Mouse (Mus musculus) midbrain, postnatal 0 days (tissue): ENCODE data around the gene Stac2. TPM values are rescaled to one million over a fixed set of nuclear protein-coding genes. Genes with fewer than 3 reads are reported as not detected.

Source experiments
- ATAC-seq: fragments of 200-750 bp; cut with Nextera tagmentation; 2 replicates; pipeline ENCODE4 v1.8.0; 2017; ENCODE audit warnings: moderate number of reproducible peaks, mild to moderate bottlenecking, moderate TSS enrichment, moderate library complexity; ENCODE audit not compliant: low FRiP score
- DNase-seq: peaks from one replicate; pipeline ENCODE4 v3.0.0-alpha.2; 2015; ENCODE audit warnings: low spot score
- H3K27ac ChIP-seq: fragments of 300-500 bp; sonication (generic); 2 replicates; pipeline ENCODE4 v1.5.1; 2014; ENCODE audit warnings: low read depth, mild to moderate bottlenecking, low read length, mixed read lengths
- H3K27me3 ChIP-seq: fragments of 300-500 bp; sonication (generic); 2 replicates; pipeline ENCODE4 v1.6.1; 2014; ENCODE audit warnings: low read length, control low read depth, mixed read lengths; ENCODE audit not compliant: insufficient read depth
- H3K36me3 ChIP-seq: fragments of 300-500 bp; sonication (generic); 2 replicates; pipeline ENCODE4 v1.6.1; 2014; ENCODE audit warnings: low read length, control low read depth, mixed read lengths; ENCODE audit not compliant: insufficient read depth
- H3K4me1 ChIP-seq: fragments of 300-500 bp; sonication (generic); 2 replicates; pipeline ENCODE4 v1.6.1; 2014; ENCODE audit warnings: mild to moderate bottlenecking, control low read depth, antibody characterized with exemption, low read length, mixed read lengths; ENCODE audit not compliant: insufficient read depth
- H3K4me2 ChIP-seq: fragments of 300-500 bp; sonication (generic); 2 replicates; pipeline ENCODE4 v1.6.1; 2014; ENCODE audit warnings: low read depth, mild to moderate bottlenecking, low read length, mixed read lengths; ENCODE audit not compliant: poor library complexity, severe bottlenecking
- H3K4me3 ChIP-seq: fragments of 300-500 bp; sonication (generic); 2 replicates; pipeline ENCODE4 v1.5.1; 2014; ENCODE audit warnings: low read depth, mild to moderate bottlenecking, low read length, moderate library complexity
- H3K9ac ChIP-seq: fragments of 300-500 bp; sonication (generic); replicated peaks from 2 replicates; pipeline ENCODE4 v1.6.1; 2014; ENCODE audit warnings: mild to moderate bottlenecking, low read length, moderate library complexity, mixed read lengths; ENCODE audit not compliant: poor library complexity, severe bottlenecking
- H3K9me3 ChIP-seq: fragments of 300-500 bp; sonication (generic); 2 replicates; pipeline ENCODE4 v1.6.1; 2016; ENCODE audit warnings: low read length, control low read depth
- CTCF ChIP-seq: IDR thresholded peaks from 2 replicates; pipeline ENCODE4 v1.5.1; 2016; ENCODE audit warnings: antibody characterized with exemption, mild to moderate bottlenecking
- WGBS: fragments of 180-500 bp; shearing (Covaris S2); extraction: QIAGEN DNeasy Blood & Tissue Kit; methylation state at CpG from one replicate; pipeline ENCODE4 v1.1.7; 2014; 5-methylcytosine and 5-hydroxymethylcytosine counted together
- polyA plus RNA-seq: library from polyadenylated mRNA; unstranded; fragments of >200 nt; fragmentation: Nextera tagmentation; extraction: Ambion mirVana; gene quantifications from 2 replicates; pipeline ENCODE4 v1.2.1, GENCODE M21; 2015
- total RNA-seq: library from RNA; depleted of rRNA; stranded (reverse); fragments of >200 nt; gene quantifications from 2 replicates; pipeline ENCODE4 v1.2.3, GENCODE M21; 2014

The Stac2 gene
- total and polyA plus RNA-seq, 2 experiments from 2014 or later = 3.5 to 8.3 TPM

GRCm38 (mm10) chr11:98003171-98003671 is 50.0 kb downstream of the Stac2 start:
- no peaks in the 10 kb centered on the region for H3K9me3 ChIP-seq
- WGBS = 47% methylated on average over 17 of the region's 17 CpGs
- TF ChIP-seq CTCF = no peak
- no peak overlapping the region for H3K4me3 ChIP-seq
- no peak overlapping the region for H3K27ac ChIP-seq
- no peaks in the 10 kb centered on the region for H3K4me1 ChIP-seq
- no peaks in the 10 kb centered on the region for H3K27me3 ChIP-seq
- H3K9ac ChIP-seq = no peak overlapping the region
- H3K4me2 ChIP-seq = no peak overlapping the region
- peaks cover 32% of the 10 kb centered on the region for H3K36me3 ChIP-seq
- ATAC-seq (no peak), DNase-seq (no peak)

- Histone ChIP-seq H3K27ac (no peak overlapping the region), H3K36me3 (peaks cover 30% of the 10 kb centered on the region), H3K9ac (no peak overlapping the region), H3K4me1 (no peaks in the 10 kb centered on the region), H3K9me3 (no peaks in the 10 kb centered on the region), H3K4me3 (no peak overlapping the region), H3K27me3 (no peaks in the 10 kb centered on the region), H3K4me2 (no peak overlapping the region)
- DNase-seq (peak; percentile 78), ATAC-seq (no peak)
- WGBS = 25% methylated on average over 12 of the region's 12 CpGs
- peak; percentile 80 for TF ChIP-seq CTCF
These were observed 50.6 kb downstream of the Stac2 start for GRCm38 (mm10) chr11:98002627-98003026.

- Histone ChIP-seq H3K9me3 (no peaks in the 10 kb centered on the region), H3K27ac (no peak overlapping the region), H3K36me3 (peaks cover 25% of the 10 kb centered on the region), H3K27me3 (no peaks in the 10 kb centered on the region), H3K4me2 (no peak overlapping the region), H3K4me3 (no peak overlapping the region), H3K4me1 (no peaks in the 10 kb centered on the region), H3K9ac (no peak overlapping the region)
- DNase-seq (no peak), ATAC-seq (no peak)
- TF ChIP-seq CTCF = no peak
- 68% methylated on average over 6 of the region's 6 CpGs for WGBS
These were observed 51.3 kb downstream of the Stac2 start for GRCm38 (mm10) chr11:98001986-98002385.

GRCm38 (mm10) chr11:98001351-98001824 is 51.9 kb downstream of the Stac2 start:
- Histone ChIP-seq H3K4me3 (no peak overlapping the region), H3K27ac (no peak overlapping the region), H3K9ac (no peak overlapping the region), H3K4me2 (no peak overlapping the region), H3K9me3 (no peaks in the 10 kb centered on the region), H3K4me1 (no peaks in the 10 kb centered on the region), H3K27me3 (no peaks in the 10 kb centered on the region), H3K36me3 (peaks cover 25% of the 10 kb centered on the region)
- DNase-seq (no peak), ATAC-seq (no peak)
- 35% methylated on average over 11 of the region's 11 CpGs for WGBS
- no peak for TF ChIP-seq CTCF

GRCm38 (mm10) chr11:98000378-98001140 is 52.7 kb downstream of the Stac2 start:
- DNase-seq (no peak), ATAC-seq (no peak)
- Histone ChIP-seq H3K4me3 (no peak overlapping the region), H3K36me3 (peaks cover 25% of the 10 kb centered on the region), H3K27ac (no peak overlapping the region), H3K4me2 (no peak overlapping the region), H3K9me3 (no peaks in the 10 kb centered on the region), H3K4me1 (no peaks in the 10 kb centered on the region), H3K27me3 (no peaks in the 10 kb centered on the region), H3K9ac (no peak overlapping the region)
- WGBS = 52% methylated on average over 7 of the region's 7 CpGs
- no peak for TF ChIP-seq CTCF

- Histone ChIP-seq H3K4me3 (no peak overlapping the region), H3K4me2 (no peak overlapping the region), H3K27ac (no peak overlapping the region), H3K9ac (no peak overlapping the region), H3K27me3 (no peaks in the 10 kb centered on the region), H3K4me1 (no peaks in the 10 kb centered on the region), H3K9me3 (no peaks in the 10 kb centered on the region), H3K36me3 (peaks cover 18% of the 10 kb centered on the region)
- no peak for TF ChIP-seq CTCF
- no peak for ATAC-seq
- 62% methylated on average over 5 of the region's 5 CpGs for whole genome bisulfite sequencing
- DNase-seq = no peak
These were observed 53.5 kb downstream of the Stac2 start for GRCm38 (mm10) chr11:97999748-98000147.
